Mouse (Mus musculus): ENCODE results near the gene Ubn2. TPM values are rescaled to one million over a fixed set of nuclear protein-coding genes. Genes with fewer than 3 reads are reported as not detected.
A peak's percentile ranks its signal among the peaks of the same experiment; 100 is the strongest.
"Not testable (repeated sequence)": the region's sequence is repeated elsewhere in the genome, so short reads cannot be mapped to it uniquely, and the experiment has no call there.

Ubn2 gene
- polyA plus RNA-seq (2014; fragmentation: Nextera tagmentation; extraction: Ambion mirVana): 14.9 and 17.2 TPM in 2 replicates

- DNase-seq (ENCODE audit: low spot score) (peak; percentile 99), ATAC-seq (ENCODE audit: insufficient number of reproducible peaks, low FRiP score, low TSS enrichment, low read depth) (peak; percentile 99)
- under 1% methylated on average over 64 of the region's 64 CpGs for WGBS
- H3K9ac ChIP-seq (ENCODE audit: low read length): peak within 1 kb of the TSS; percentile 91
- H3K4me2 ChIP-seq (ENCODE audit: low read depth, severe bottlenecking): peak within 1 kb of the TSS; percentile 82
- H3K27ac ChIP-seq (replicated peaks; ENCODE audit: low read depth, low read length): peak within 1 kb of the TSS; percentile 96
- no peaks in the 10 kb centered on the region for H3K4me1 ChIP-seq (ENCODE audit: control insufficient read depth, insufficient read depth, low read length)
- no peaks in the 10 kb centered on the region for H3K27me3 ChIP-seq (ENCODE audit: control insufficient read depth, insufficient read depth, low read length)
- H3K4me3 ChIP-seq (ENCODE audit: low read depth, low read length): peak within 1 kb of the TSS; percentile 94
- H3K36me3 ChIP-seq (ENCODE audit: control insufficient read depth, insufficient read depth, low read length): no peaks in the 10 kb centered on the region
- no peaks in the 10 kb centered on the region for H3K9me3 ChIP-seq (ENCODE audit: control insufficient read depth, low read length)
These were observed at the start of gene Ubn2 for GRCm38 (mm10) chr6:38433261-38434033. Ubn2 (plus strand) TSS chr6:38433950.

DNA sequence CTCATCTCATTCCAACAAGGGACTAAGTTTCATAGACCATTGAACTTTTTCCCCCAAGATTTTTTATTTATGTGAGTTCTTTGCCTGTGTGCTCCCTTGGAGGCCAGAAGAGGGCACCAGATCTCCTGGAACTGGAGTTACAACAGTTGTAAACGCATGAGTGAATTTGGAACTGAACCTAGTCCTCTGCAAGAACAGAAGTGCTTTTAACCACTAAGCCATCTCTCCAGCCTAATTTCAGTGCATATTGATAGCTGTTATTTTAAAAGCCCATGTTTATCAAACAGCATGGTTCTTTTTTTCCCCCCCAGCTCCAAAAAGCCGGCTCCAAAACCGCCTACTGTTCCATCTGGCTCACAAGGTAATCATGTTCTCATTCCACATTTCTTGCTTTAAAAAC is 44.1 kb upstream of the Ubn2 start:
- no peak overlapping the region for H3K4me2 ChIP-seq (ENCODE audit: low read depth, severe bottlenecking)
- H3K4me3 ChIP-seq (ENCODE audit: low read depth, low read length): no peak overlapping the region
- ATAC-seq (ENCODE audit: insufficient number of reproducible peaks, low FRiP score, low TSS enrichment, low read depth) (no peak), DNase-seq (ENCODE audit: low spot score) (peak; percentile 26)
- 84% methylated on average over 3 of the region's 3 CpGs for whole genome bisulfite sequencing
- H3K36me3 ChIP-seq (ENCODE audit: control insufficient read depth, insufficient read depth, low read length): 0 out of 2 replicates have a peak, but pooled peaks cover 2% of the 10 kb centered on the region
- no peak overlapping the region for H3K27ac ChIP-seq (replicated peaks; ENCODE audit: low read depth, low read length)
- no peak overlapping the region for H3K9ac ChIP-seq (ENCODE audit: low read length)
- no peaks in the 10 kb centered on the region for H3K9me3 ChIP-seq (ENCODE audit: control insufficient read depth, low read length)
- H3K27me3 ChIP-seq (ENCODE audit: control insufficient read depth, insufficient read depth, low read length): no peaks in the 10 kb centered on the region
- H3K4me1 ChIP-seq (ENCODE audit: control insufficient read depth, insufficient read depth, low read length): no peaks in the 10 kb centered on the region

GRCm38 (mm10) chr6:38432457-38432856 is 1.3 kb upstream of the Ubn2 start:
- H3K4me1 ChIP-seq (ENCODE audit: control insufficient read depth, insufficient read depth, low read length); H3K9me3 ChIP-seq (ENCODE audit: control insufficient read depth, low read length); H3K36me3 ChIP-seq (ENCODE audit: control insufficient read depth, insufficient read depth, low read length); H3K27me3 ChIP-seq (ENCODE audit: control insufficient read depth, insufficient read depth, low read length); H3K27ac ChIP-seq (replicated peaks; ENCODE audit: low read depth, low read length); ATAC-seq (ENCODE audit: insufficient number of reproducible peaks, low FRiP score, low TSS enrichment, low read depth); H3K9ac ChIP-seq (ENCODE audit: low read length); DNase-seq (ENCODE audit: low spot score); H3K4me3 ChIP-seq (ENCODE audit: low read depth, low read length): not testable (repeated sequence)
- H3K4me2 ChIP-seq (ENCODE audit: low read depth, severe bottlenecking): peak overlapping the region; percentile 82
- WGBS: 73% methylated on average over 5 of the region's 5 CpGs

DNA sequence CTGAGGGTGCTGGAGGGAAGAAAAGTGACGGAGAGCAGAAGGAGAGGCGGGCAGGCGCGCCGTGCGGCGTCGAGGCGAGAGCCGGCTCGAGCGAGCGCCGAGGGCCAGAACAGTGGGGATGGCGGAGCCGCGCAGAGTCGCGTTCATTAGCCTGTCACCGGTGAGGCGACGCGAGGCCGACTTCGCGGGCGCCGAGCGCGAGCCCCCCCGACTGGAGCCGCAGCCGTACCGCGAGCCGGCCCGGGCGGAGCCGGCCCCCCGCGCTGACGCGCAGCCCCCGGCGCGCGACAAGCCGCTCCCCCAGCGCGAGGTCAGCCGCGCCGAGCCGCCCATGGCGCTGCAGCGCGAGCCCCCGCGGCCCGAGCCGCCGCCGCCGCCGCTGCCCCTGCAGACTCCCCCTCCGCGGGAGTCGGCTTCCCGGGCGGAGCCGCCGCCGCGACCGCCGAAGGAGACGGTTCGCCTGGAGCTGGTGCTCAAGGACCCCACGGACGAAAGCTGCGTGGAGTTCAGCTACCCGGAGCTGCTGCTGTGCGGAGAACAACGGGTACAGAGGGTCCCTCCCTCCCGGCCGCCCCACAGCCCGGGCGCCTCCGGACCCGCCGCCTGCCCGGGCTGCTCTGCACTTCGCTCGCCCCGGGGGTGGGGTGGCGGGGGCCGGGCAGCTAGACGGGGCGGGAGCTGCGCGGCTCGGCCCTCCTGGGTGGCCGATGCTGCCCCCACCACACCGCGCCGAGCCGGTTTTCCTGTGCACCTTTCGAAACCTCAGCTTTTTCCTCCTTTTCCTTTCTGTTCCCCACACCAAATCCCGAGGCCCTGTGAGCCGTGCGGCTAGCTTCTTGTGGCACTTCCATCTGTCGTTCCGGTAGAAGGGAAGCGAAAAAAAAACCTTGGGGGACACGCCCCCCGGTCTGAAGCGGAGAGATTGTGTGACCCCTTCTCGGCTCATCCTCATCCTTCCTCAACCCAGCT is 589 bp downstream of the Ubn2 start:
- under 1% methylated on average over 77 of the region's 118 CpGs for WGBS
- Histone ChIP-seq H3K27ac (replicated peaks; ENCODE audit: low read depth, low read length) (peak overlapping the region; percentile 96), H3K27me3 (ENCODE audit: control insufficient read depth, insufficient read depth, low read length) (no peaks in the 10 kb centered on the region), H3K9ac (ENCODE audit: low read length) (peak overlapping the region; percentile 91), H3K9me3 (ENCODE audit: control insufficient read depth, low read length) (no peaks in the 10 kb centered on the region), H3K4me1 (ENCODE audit: control insufficient read depth, insufficient read depth, low read length) (no peaks in the 10 kb centered on the region), H3K36me3 (ENCODE audit: control insufficient read depth, insufficient read depth, low read length) (no peaks in the 10 kb centered on the region), H3K4me2 (ENCODE audit: low read depth, severe bottlenecking) (peak overlapping the region; percentile 82), H3K4me3 (ENCODE audit: low read depth, low read length) (peak overlapping the region; percentile 94)
- ATAC-seq (ENCODE audit: insufficient number of reproducible peaks, low FRiP score, low TSS enrichment, low read depth) (peak; percentile 69), DNase-seq (ENCODE audit: low spot score) (peak; percentile 63)

GRCm38 (mm10) chr6:38443842-38444241 is 10.1 kb downstream of the Ubn2 start:
- no peaks in the 10 kb centered on the region for H3K27me3 ChIP-seq (ENCODE audit: control insufficient read depth, insufficient read depth, low read length)
- peaks cover 9% of the 10 kb centered on the region for H3K36me3 ChIP-seq (ENCODE audit: control insufficient read depth, insufficient read depth, low read length)
- DNase-seq (ENCODE audit: low spot score) (no peak), ATAC-seq (ENCODE audit: insufficient number of reproducible peaks, low FRiP score, low TSS enrichment, low read depth) (no peak)
- 82% methylated on average over 3 of the region's 3 CpGs for WGBS
- H3K27ac ChIP-seq (replicated peaks; ENCODE audit: low read depth, low read length): no peak overlapping the region
- H3K9ac ChIP-seq (ENCODE audit: low read length): no peak overlapping the region
- no peaks in the 10 kb centered on the region for H3K9me3 ChIP-seq (ENCODE audit: control insufficient read depth, low read length)
- H3K4me2 ChIP-seq (ENCODE audit: low read depth, severe bottlenecking): no peak overlapping the region
- H3K4me3 ChIP-seq (ENCODE audit: low read depth, low read length): no peak overlapping the region
- no peaks in the 10 kb centered on the region for H3K4me1 ChIP-seq (ENCODE audit: control insufficient read depth, insufficient read depth, low read length)

GRCm38 (mm10) chr6:38448295-38448694 is 14.5 kb downstream of the Ubn2 start:
- Histone ChIP-seq H3K4me1 (ENCODE audit: control insufficient read depth, insufficient read depth, low read length) (no peaks in the 10 kb centered on the region), H3K27ac (replicated peaks; ENCODE audit: low read depth, low read length) (no peak overlapping the region), H3K4me3 (ENCODE audit: low read depth, low read length) (no peak overlapping the region), H3K36me3 (ENCODE audit: control insufficient read depth, insufficient read depth, low read length) (peaks cover 6% of the 10 kb centered on the region), H3K9ac (ENCODE audit: low read length) (no peak overlapping the region), H3K4me2 (ENCODE audit: low read depth, severe bottlenecking) (no peak overlapping the region), H3K27me3 (ENCODE audit: control insufficient read depth, insufficient read depth, low read length) (no peaks in the 10 kb centered on the region), H3K9me3 (ENCODE audit: control insufficient read depth, low read length) (no peaks in the 10 kb centered on the region)
- DNase-seq (ENCODE audit: low spot score): no peak
- WGBS: 85% methylated on average over 2 of the region's 2 CpGs
- no peak for ATAC-seq (ENCODE audit: insufficient number of reproducible peaks, low FRiP score, low TSS enrichment, low read depth)

DNA sequence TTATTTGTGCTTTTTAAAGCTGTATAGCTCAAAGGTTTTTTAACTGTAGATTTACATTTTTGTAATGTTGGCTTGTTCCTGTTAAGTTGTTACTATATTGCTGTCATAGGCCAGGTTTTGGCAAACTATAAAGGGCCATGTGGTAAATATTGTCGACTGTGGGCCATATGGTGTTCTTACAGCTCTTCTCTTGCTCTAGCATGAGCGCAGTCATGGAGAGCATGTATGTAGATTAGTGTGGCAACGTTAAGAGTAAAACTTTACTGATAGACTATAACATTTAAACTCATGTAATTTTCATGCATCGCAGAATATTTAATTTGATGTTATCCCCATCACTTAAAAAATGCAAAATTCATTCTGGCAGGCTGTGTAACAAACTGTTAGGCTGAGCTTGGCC is 19.3 kb downstream of the Ubn2 start:
- Histone ChIP-seq H3K4me3 (ENCODE audit: low read depth, low read length) (no peak overlapping the region), H3K4me1 (ENCODE audit: control insufficient read depth, insufficient read depth, low read length) (no peaks in the 10 kb centered on the region), H3K27me3 (ENCODE audit: control insufficient read depth, insufficient read depth, low read length) (no peaks in the 10 kb centered on the region), H3K9ac (ENCODE audit: low read length) (no peak overlapping the region), H3K4me2 (ENCODE audit: low read depth, severe bottlenecking) (no peak overlapping the region), H3K9me3 (ENCODE audit: control insufficient read depth, low read length) (no peaks in the 10 kb centered on the region), H3K27ac (replicated peaks; ENCODE audit: low read depth, low read length) (no peak overlapping the region), H3K36me3 (ENCODE audit: control insufficient read depth, insufficient read depth, low read length) (peaks cover 6% of the 10 kb centered on the region; the same call in 1 of the 2 replicates)
- DNase-seq (ENCODE audit: low spot score) (no peak), ATAC-seq (ENCODE audit: insufficient number of reproducible peaks, low FRiP score, low TSS enrichment, low read depth) (no peak)
- WGBS: 93% methylated on average over 4 of the region's 4 CpGs

GRCm38 (mm10) chr6:38456425-38456824 is 22.7 kb downstream of the Ubn2 start:
- H3K4me2 ChIP-seq (ENCODE audit: low read depth, severe bottlenecking); H3K36me3 ChIP-seq (ENCODE audit: control insufficient read depth, insufficient read depth, low read length); H3K27ac ChIP-seq (replicated peaks; ENCODE audit: low read depth, low read length); H3K4me3 ChIP-seq (ENCODE audit: low read depth, low read length); H3K9ac ChIP-seq (ENCODE audit: low read length); H3K4me1 ChIP-seq (ENCODE audit: control insufficient read depth, insufficient read depth, low read length); H3K9me3 ChIP-seq (ENCODE audit: control insufficient read depth, low read length); DNase-seq (ENCODE audit: low spot score); H3K27me3 ChIP-seq (ENCODE audit: control insufficient read depth, insufficient read depth, low read length); ATAC-seq (ENCODE audit: insufficient number of reproducible peaks, low FRiP score, low TSS enrichment, low read depth): not testable (repeated sequence)
